Mouse (Mus musculus) ovary, postnatal 36 days (tissue): ENCODE measurements around the gene Olfr1148.

ENCODE experiments used
- DNase-seq: peaks from one replicate; pipeline ENCODE4 v3.0.0; 2022; ENCODE audit warnings: low spot score, mixed read lengths

The Olfr1148 gene

DNA sequence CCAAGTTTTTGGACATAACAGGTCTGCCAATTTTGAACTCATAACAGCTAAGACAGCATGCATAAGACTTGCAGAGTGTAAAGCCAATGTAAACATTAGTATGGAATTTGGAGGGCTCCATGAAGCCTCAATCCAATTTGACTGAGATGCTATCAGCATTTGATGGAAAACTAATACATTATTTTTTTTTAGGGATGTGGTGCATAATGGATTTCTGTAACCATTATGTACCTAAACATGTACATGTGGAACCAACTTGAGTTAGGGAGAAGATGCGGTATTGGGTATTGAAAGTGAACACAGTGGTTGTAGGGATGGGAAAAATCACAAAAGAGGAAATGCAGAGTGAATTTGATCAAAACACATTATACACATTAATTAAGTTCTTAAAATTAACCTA lies at the start of gene Olfr1148:
Olfr1148 (plus strand) TSS at position 301 of the 400 bp plus-strand sequence.
- no peak for DNase-seq

DNA sequence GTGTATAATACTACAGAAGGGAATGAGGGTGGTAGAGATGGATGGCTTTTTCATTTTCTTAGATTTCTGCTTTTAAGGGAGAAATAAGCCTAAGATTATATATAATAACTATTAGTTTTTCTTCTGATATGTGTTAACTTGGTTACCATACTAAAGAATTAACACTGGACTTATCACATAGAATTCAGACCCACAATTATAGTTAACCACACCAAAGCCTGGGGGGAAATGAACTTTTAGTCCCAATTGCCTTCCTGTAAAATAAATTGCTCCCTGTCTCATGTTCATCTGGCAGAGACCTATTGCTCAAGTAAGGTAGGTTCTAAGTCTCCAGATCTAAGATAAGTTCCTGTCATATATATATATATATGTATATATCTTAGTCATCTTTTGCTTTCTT lies 30.0 kb upstream of the Olfr1148 start, which contains the start of gene Olfr1143:
Olfr1143 (plus strand) TSS at position 301 of the 400 bp plus-strand sequence.
- DNase-seq, result no peak

DNA sequence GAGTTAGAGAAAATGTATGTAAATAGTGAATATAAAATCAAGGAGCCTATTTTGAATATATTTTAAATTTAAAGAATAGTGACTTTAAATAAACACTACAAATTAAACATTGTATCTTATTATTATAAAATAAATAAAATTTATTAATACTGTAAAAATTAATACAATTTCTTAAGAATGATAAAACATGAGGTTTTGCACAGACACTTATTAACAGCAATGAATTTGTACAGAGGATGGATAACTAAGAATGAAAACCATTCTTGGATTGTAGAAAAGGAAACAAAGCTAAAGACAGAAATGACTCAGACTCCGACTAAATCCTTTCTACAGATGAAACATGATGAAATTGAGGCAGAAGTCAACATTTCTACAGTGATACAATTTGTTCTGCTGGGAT lies 20.8 kb upstream of the Olfr1148 start, which contains the start of gene Olfr1145:
Olfr1145 (plus strand) TSS at position 301 of the 400 bp plus-strand sequence.
- no peak for DNase-seq

DNA sequence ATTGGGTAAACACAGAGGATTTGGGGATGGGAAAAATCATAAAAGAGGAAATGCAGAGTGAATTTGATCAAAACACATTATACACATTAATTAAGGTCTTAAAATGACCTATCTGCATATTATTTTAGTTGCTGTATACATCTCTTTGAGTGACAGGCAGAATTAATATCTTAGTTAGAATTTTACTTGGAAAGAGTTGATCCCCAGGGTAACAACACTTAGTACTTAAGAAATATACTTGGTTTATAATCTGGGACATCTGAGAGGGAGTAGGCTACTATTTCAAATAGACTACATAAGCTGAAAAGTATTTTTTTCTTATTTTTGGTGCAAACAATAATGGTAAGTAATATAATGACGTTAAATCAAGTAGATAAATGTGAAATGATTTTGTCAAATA lies 13.4 kb downstream of the Olfr1148 start, which contains the start of gene Olfr1150-ps1:
Olfr1150-ps1 (plus strand) TSS at position 301 of the 400 bp plus-strand sequence.
- DNase-seq, result no peak

DNA sequence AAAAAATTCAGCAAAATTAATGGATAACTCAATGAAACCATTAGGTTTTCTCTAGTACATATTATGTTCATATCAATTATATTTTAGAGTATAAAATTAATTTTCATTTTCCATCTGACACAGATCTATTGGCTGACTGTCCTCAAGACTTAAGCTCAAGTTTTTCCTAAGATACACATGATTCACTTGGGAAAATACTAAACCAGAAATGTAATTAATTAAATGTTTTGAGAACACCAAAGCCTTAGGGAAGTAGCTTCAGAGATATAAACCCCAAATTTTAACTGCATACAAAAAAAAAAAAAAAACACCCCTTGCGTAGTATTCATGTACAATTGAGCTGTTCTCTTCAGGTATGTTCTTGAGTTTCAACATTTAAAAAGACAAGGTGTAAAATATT lies 25.2 kb downstream of the Olfr1148 start, which contains the start of gene Olfr1151:
Olfr1151 (plus strand) TSS at position 301 of the 400 bp plus-strand sequence.
- no peak for DNase-seq

DNA sequence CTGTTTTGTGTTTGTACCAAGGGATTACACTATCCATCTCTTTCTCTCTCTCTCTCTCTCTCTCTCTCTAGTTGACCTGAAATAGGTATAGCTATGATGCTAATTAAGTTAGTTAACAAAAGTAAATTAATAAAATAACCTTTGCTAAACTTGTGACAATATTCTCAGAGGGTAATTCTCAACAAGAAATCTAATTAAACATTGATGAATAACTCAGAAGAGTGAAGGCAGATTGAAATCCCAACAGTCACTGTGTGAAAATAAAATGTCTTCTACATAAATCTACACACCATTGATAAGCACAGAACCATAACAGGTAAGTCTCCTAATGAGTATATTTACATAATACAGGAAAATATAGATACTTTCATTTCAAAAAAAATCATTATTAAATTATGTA lies 35.9 kb downstream of the Olfr1148 start, which contains the start of gene Olfr1152:
Olfr1152 (plus strand) TSS at position 301 of the 400 bp plus-strand sequence.
- no peak for DNase-seq
